Mouse (Mus musculus): ENCODE results near the gene Ctso.

- no peak for TF ChIP-seq EP300 (IDR thresholded peaks at IDR 0.05; ENCODE audit: low read depth in 1 of 2, low read length in 2 of 2)
- TF ChIP-seq RCOR1 (IDR thresholded peaks at IDR 0.05; ENCODE audit: low read depth, low read length) = no peak
- TF ChIP-seq CTCF (IDR thresholded peaks at IDR 0.05 in 2 of 3, conservative IDR thresholded peaks at IDR 0.05 in 1 of 3; ENCODE audit: control insufficient read depth in 1 of 3, insufficient read depth in 1 of 3, low read depth in 2 of 3, low read length in 3 of 3, poor library complexity in 1 of 3, severe bottlenecking in 1 of 3) = no peak
- no peak for TF ChIP-seq TBP (IDR thresholded peaks at IDR 0.05; ENCODE audit: low read depth, low read length)
- TF ChIP-seq MAX (IDR thresholded peaks at IDR 0.05; ENCODE audit: low read length) = no peak
- no peak for TF ChIP-seq GABPA (IDR thresholded peaks at IDR 0.05; ENCODE audit: low read depth, low read length)
- TF ChIP-seq SMC3 (IDR thresholded peaks at IDR 0.05; ENCODE audit: low read depth, low read length) = no peak
- TF ChIP-seq MEF2A (IDR thresholded peaks at IDR 0.05; ENCODE audit: extremely low read depth, insufficient replicate concordance, low read depth, low read length, poor library complexity, severe bottlenecking) = no peak
- no peak for TF ChIP-seq POLR2A (IDR thresholded peaks at IDR 0.05; ENCODE audit: control insufficient read depth in 1 of 2, insufficient read depth in 1 of 2, low read depth in 1 of 2, low read length in 2 of 2, poor library complexity in 1 of 2)
- TF ChIP-seq MYC (IDR thresholded peaks at IDR 0.05; ENCODE audit: low read depth, low read length) = no peak
- no peak for TF ChIP-seq SIN3A (IDR thresholded peaks at IDR 0.05; ENCODE audit: low read length)
- TF ChIP-seq BHLHE40 (IDR thresholded peaks at IDR 0.05; ENCODE audit: borderline replicate concordance, low read depth, low read length) = no peak
- TF ChIP-seq MYB (IDR thresholded peaks at IDR 0.05; ENCODE audit: low read depth, low read length) = no peak
- TF ChIP-seq TAL1 (IDR thresholded peaks at IDR 0.05; ENCODE audit: low read length) = no peak
Measured at GRCm38 (mm10) chr3:81919681-81920080, 12.7 kb upstream of the Ctso start.
